Mouse (Mus musculus) liver, embryonic 13.5 days (tissue): ENCODE data around the gene Phex. TPM values are rescaled to one million over a fixed set of nuclear protein-coding genes. Genes with fewer than 3 reads are reported as not detected.

Experiments used
- ATAC-seq: fragments of 200-750 bp; cut with Nextera tagmentation; 2 replicates; pipeline ENCODE4 v1.8.0; 2017; ENCODE audit warnings: low read depth, mild to moderate bottlenecking, moderate number of reproducible peaks, moderate library complexity
- DNase-seq: peaks from one replicate; pipeline ENCODE4 v3.0.0; 2022
- H3K27ac ChIP-seq: fragments of 300-500 bp; sonication (generic); 2 replicates; pipeline ENCODE4 v1.5.1; 2015; ENCODE audit warnings: moderate library complexity, mild to moderate bottlenecking, inconsistent platforms
- H3K27me3 ChIP-seq: fragments of 300-500 bp; sonication (generic); 2 replicates; pipeline ENCODE4 v1.6.1; 2015; ENCODE audit warnings: mild to moderate bottlenecking, inconsistent platforms
- H3K36me3 ChIP-seq: fragments of 300-500 bp; sonication (generic); 2 replicates; pipeline ENCODE4 v1.6.1; 2015; ENCODE audit warnings: mild to moderate bottlenecking, inconsistent platforms
- H3K4me1 ChIP-seq: fragments of 300-500 bp; sonication (generic); replicated peaks from 2 replicates; pipeline ENCODE4 v1.6.1; 2015; ENCODE audit warnings: inconsistent platforms
- H3K4me2 ChIP-seq: fragments of 300-500 bp; sonication (generic); 2 replicates; pipeline ENCODE4 v1.6.1; 2015; ENCODE audit warnings: inconsistent platforms, mild to moderate bottlenecking, moderate library complexity
- H3K4me3 ChIP-seq: fragments of 300-500 bp; sonication (generic); replicated peaks from 2 replicates; pipeline ENCODE4 v1.5.1; 2015; ENCODE audit warnings: mild to moderate bottlenecking, inconsistent platforms
- H3K9ac ChIP-seq: fragments of 300-500 bp; sonication (generic); 2 replicates; pipeline ENCODE4 v1.6.1; 2015; ENCODE audit warnings: mild to moderate bottlenecking, inconsistent platforms
- H3K9me3 ChIP-seq: fragments of 300-500 bp; sonication (generic); replicated peaks from 2 replicates; pipeline ENCODE4 v1.6.1; 2016; ENCODE audit warnings: inconsistent platforms
- WGBS: fragments of 180-500 bp; shearing (Covaris S2); methylation state at CpG from one replicate; pipeline ENCODE4 v1.1.7; 2015; ENCODE audit not compliant: insufficient replicate concordance; 5-methylcytosine and 5-hydroxymethylcytosine counted together
- polyA plus RNA-seq: library from polyadenylated mRNA; unstranded; fragments of >200 nt; fragmentation: Nextera tagmentation; extraction: Ambion mirVana; gene quantifications from 2 replicates; pipeline ENCODE4 v1.2.1, GENCODE M21; 2015

The Phex gene
- 0.03 TPM in 2 replicates for polyA plus RNA-seq

DNA sequence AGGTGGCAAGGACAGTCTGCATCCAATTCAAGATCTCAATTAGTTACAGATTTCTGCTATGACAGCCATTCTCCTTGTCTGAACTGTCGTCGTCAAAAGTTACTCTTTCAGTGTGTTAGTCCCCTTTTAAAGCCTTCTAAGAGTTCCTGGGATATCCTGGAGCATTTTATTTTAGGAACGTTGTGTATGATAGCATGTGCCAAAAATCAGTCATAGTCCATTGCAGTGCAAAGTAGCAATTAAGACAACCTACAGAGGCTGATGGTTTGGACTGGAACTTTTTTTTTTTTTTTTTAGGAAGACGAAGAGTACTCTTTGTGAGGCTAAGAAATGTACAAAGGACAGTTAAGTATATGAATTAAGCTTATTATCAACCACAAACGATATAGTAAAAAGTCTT lies at the start of gene Phex:
Gene Phex, minus strand, starts transcription at position 101 of the 400 bp plus-strand sequence.
- ATAC-seq (no peak), DNase-seq (no peak)
- Histone ChIP-seq H3K9ac (no peak within 1 kb of the TSS), H3K4me3 (no peak within 1 kb of the TSS), H3K4me1 (no peaks in the 10 kb centered on the region), H3K27ac (no peak within 1 kb of the TSS), H3K36me3 (no peaks in the 10 kb centered on the region), H3K27me3 (no peaks in the 10 kb centered on the region), H3K9me3 (no peaks in the 10 kb centered on the region), H3K4me2 (no peak within 1 kb of the TSS)
- 58% methylated on average over 5 of the region's 5 CpGs for WGBS

DNA sequence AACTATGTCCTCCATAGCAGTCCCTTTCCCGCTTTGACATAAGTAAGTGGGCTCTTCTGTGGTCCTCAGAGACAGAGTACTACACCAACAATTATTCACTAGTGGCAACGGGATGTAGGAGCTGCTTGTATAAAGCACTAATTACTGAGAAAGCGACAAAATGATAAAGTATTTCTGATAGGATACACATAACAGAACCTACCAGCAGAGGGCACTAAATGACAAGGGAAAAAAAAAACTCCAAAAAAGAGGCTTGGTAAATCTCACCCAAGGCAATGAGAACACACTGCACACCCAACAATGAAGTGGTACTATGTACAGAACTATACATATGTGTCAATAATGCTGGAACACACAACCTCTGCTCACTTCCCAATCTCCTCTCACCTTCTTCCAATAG lies 47.6 kb upstream of the Phex start:
- Histone ChIP-seq H3K4me1 (no peaks in the 10 kb centered on the region), H3K4me3 (no peak overlapping the region), H3K4me2 (no peak overlapping the region), H3K27me3 (no peaks in the 10 kb centered on the region), H3K36me3 (no peaks in the 10 kb centered on the region), H3K27ac (no peak overlapping the region), H3K9me3 (no peaks in the 10 kb centered on the region), H3K9ac (no peak overlapping the region)
- no peak for ATAC-seq
- WGBS: 59% methylated on average over 3 of the region's 3 CpGs
- no peak for DNase-seq

DNA sequence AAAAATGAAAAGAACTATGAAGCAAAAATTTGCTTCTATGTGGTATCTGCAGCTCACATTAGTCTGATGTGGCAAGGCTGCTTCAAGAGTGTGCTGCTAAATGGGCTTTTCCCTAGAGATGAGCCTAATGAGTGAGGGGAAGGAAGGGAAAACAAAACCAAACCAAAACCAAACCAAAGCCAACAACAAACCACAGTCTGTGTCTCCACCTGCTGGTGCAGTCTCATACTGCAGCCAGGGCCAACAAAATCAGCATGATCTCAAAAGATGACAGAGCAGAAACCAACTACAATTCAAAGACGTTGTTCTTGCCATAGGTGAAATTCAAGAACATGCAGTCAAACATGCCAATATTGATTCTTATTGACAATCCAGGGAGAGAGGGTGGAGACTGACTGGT lies 39.3 kb upstream of the Phex start:
- H3K27me3 ChIP-seq: no peaks in the 10 kb centered on the region
- H3K36me3 ChIP-seq: no peaks in the 10 kb centered on the region
- no peaks in the 10 kb centered on the region for H3K4me1 ChIP-seq
- H3K4me3 ChIP-seq: no peak overlapping the region
- no peak overlapping the region for H3K9ac ChIP-seq
- DNase-seq (peak; percentile 4), ATAC-seq (no peak)
- no peaks in the 10 kb centered on the region for H3K9me3 ChIP-seq
- no peak overlapping the region for H3K4me2 ChIP-seq
- no peak overlapping the region for H3K27ac ChIP-seq
- WGBS: 38% methylated on average over 1 of the region's 1 CpGs

DNA sequence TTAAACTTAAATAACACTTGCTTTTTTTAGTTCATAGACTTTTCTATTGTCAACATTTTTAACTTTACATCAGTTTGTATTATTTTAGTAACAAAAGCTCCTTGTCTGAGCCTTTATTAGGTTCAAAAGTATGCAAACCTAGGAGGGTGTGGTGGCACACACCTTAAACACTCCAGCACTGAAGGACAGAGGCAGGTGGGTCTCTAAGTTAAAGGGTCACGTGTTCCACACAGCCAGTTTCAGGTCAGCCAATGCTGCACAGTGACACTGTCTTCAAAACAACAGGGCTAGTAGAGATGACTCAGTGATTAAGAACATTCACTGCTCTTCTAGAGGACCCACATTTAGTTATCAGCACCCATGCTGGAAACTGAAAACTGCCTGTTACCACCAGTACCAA lies 33.9 kb upstream of the Phex start:
- no peak for DNase-seq

DNA sequence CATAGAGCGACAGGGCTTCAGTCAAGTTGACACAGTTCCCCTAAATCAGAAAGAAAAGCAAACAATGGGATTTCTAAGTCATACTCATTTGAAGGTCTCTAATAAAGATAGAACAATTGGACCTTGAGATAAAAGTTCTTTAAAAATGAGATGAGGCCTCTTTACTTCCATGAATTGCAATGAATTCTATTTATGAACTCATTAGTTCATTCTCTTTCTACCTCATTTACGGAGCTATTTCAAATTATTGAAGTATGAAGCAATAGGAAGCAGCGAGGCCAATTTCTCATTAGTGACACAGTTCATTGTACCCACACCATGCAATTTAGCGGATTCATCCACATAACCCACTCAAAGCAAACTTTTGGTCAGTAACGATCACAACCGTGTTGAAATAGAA lies 32.3 kb upstream of the Phex start:
- Histone ChIP-seq H3K9ac (no peak overlapping the region), H3K27ac (no peak overlapping the region), H3K4me2 (no peak overlapping the region), H3K36me3 (no peaks in the 10 kb centered on the region), H3K4me3 (no peak overlapping the region), H3K9me3 (no peaks in the 10 kb centered on the region), H3K4me1 (no peaks in the 10 kb centered on the region), H3K27me3 (no peaks in the 10 kb centered on the region)
- ATAC-seq (no peak), DNase-seq (no peak)
- 75% methylated on average over 6 of the region's 6 CpGs for WGBS

More for the DNA sequence above, 33.9 kb upstream of the Phex start:
- 52% methylated on average over 1 of the region's 1 CpGs for WGBS
- no peak overlapping the region for H3K9ac ChIP-seq
- H3K9me3 ChIP-seq: no peaks in the 10 kb centered on the region
- no peaks in the 10 kb centered on the region for H3K36me3 ChIP-seq
- H3K4me1 ChIP-seq: no peaks in the 10 kb centered on the region
- ATAC-seq: no peak
- no peak overlapping the region for H3K4me2 ChIP-seq
- H3K27ac ChIP-seq: no peak overlapping the region
- H3K4me3 ChIP-seq: no peak overlapping the region
- no peaks in the 10 kb centered on the region for H3K27me3 ChIP-seq

DNA sequence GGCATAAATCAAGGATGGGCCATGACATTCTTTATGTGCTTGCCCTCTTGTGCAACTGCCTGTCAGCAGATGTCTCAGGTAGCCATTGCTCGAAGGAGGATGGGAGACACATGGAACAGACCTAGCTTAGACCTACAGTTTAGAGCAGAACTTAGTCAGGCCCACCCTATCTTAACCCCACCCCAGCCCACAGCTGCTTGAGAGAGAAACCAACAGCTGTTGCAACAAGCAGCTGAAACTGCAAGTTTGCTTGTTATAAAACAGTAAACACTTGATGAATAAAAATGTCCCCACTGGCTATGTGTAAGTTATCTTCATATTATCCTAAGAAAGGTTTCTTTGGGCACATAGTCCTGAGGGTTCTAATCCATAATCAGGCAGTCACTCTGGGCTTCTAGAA lies 19.7 kb upstream of the Phex start:
- Histone ChIP-seq H3K4me1 (no peaks in the 10 kb centered on the region), H3K36me3 (no peaks in the 10 kb centered on the region), H3K27ac (no peak overlapping the region), H3K27me3 (no peaks in the 10 kb centered on the region), H3K4me3 (no peak overlapping the region), H3K9me3 (no peaks in the 10 kb centered on the region), H3K4me2 (no peak overlapping the region), H3K9ac (no peak overlapping the region)
- WGBS: 57% methylated on average over 1 of the region's 1 CpGs
- DNase-seq (no peak), ATAC-seq (no peak)

DNA sequence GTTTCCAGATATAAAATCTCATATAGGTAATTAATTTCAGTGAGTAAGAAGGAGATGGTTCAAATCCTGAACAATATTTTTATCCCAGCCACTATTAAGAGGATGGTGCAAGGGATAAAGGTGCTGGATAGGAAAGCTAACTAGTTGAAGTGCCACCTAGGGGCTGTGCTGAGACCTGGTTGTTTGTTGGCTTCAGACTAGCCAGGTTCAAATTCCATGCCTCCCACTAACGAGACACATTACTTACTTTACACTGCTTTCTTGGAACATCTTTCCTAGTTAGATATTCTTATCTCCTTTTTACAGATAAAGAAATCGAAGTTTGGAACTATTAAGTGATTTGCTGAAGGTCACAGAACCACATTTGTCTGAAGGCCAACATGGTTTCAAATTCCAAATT lies 4.3 kb upstream of the Phex start:
- whole genome bisulfite sequencing: 40% methylated on average over 2 of the region's 2 CpGs
- Histone ChIP-seq H3K4me2 (no peak overlapping the region), H3K27ac (no peak overlapping the region), H3K9ac (no peak overlapping the region), H3K9me3 (no peaks in the 10 kb centered on the region), H3K4me3 (no peak overlapping the region), H3K36me3 (no peaks in the 10 kb centered on the region), H3K4me1 (no peaks in the 10 kb centered on the region), H3K27me3 (no peaks in the 10 kb centered on the region)
- ATAC-seq (no peak), DNase-seq (no peak)

DNA sequence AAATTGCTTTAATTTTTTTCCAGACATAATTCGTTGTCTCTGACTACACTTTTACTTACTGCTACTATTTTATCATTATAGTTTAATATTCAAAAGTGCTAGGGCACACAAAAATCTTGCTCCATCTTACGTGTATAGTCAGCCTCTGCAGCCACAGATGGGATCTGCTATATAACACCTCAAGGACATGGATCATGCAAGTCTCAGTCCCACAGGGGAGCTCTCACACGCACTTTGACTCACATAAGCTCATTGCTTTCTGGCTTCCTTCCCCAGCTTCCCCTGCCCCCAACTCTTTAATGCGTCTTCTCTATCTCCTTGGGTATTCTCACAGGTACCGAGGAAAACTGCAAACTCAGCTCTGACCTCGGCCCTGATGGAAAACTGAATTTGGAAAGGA lies 10.2 kb downstream of the Phex start:
- ATAC-seq: no peak
- H3K4me2 ChIP-seq: no peak overlapping the region
- H3K9me3 ChIP-seq: no peaks in the 10 kb centered on the region
- DNase-seq: no peak
- no peaks in the 10 kb centered on the region for H3K36me3 ChIP-seq
- H3K9ac ChIP-seq: no peak overlapping the region
- H3K4me1 ChIP-seq: no peaks in the 10 kb centered on the region
- H3K27ac ChIP-seq: no peak overlapping the region
- H3K27me3 ChIP-seq: no peaks in the 10 kb centered on the region
- no peak overlapping the region for H3K4me3 ChIP-seq
- 55% methylated on average over 6 of the region's 6 CpGs for WGBS

DNA sequence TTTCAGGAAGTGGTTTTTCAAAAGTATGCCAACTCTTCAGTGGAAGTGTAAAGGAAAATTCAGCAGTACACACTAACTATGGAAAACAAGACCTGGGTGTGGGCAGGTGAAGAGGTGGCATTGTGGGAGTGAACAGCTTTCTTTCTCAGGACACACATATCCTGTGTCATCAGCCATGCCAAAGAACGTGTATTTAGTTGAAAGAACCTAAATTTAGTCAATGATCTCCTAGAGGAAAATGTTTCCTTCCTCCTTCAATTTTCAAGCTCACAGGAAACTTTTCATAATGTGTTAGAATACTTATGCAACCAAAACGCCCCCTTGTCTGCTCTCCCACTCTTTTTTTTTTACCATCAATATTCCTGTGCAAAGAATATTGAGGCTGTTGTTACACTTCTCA lies 23.9 kb downstream of the Phex start:
- no peaks in the 10 kb centered on the region for H3K27me3 ChIP-seq
- WGBS: 36% methylated on average over 2 of the region's 2 CpGs
- H3K4me3 ChIP-seq: no peak overlapping the region
- H3K9me3 ChIP-seq: no peaks in the 10 kb centered on the region
- H3K9ac ChIP-seq: no peak overlapping the region
- no peak overlapping the region for H3K27ac ChIP-seq
- no peak overlapping the region for H3K4me2 ChIP-seq
- H3K4me1 ChIP-seq: no peaks in the 10 kb centered on the region
- DNase-seq: no peak
- H3K36me3 ChIP-seq: no peaks in the 10 kb centered on the region
- ATAC-seq: no peak

DNA sequence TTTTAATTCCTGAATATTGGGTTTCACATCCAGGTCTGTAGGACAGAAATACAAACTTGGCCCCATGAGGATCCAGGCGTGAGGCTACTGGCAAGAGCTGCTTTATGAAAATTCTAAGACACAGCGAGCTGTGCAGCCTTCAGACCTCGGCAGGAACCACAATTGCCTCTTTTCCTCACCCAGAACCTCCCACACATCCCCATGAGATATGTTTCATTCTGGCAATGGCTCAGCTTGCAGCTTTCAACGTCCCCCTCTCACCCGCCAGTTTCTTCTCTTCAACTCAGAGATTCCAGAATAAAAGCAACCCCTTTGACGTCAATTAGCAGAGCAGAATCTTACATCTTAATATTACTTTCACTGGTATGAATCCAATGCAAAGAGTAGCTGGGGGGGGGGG lies 25.0 kb downstream of the Phex start:
- Histone ChIP-seq H3K4me3 (no peak overlapping the region), H3K9me3 (no peaks in the 10 kb centered on the region), H3K4me2 (no peak overlapping the region), H3K27ac (no peak overlapping the region), H3K4me1 (no peaks in the 10 kb centered on the region), H3K27me3 (no peaks in the 10 kb centered on the region), H3K9ac (no peak overlapping the region), H3K36me3 (no peaks in the 10 kb centered on the region)
- DNase-seq (no peak), ATAC-seq (no peak)
- 62% methylated on average over 6 of the region's 6 CpGs for WGBS

DNA sequence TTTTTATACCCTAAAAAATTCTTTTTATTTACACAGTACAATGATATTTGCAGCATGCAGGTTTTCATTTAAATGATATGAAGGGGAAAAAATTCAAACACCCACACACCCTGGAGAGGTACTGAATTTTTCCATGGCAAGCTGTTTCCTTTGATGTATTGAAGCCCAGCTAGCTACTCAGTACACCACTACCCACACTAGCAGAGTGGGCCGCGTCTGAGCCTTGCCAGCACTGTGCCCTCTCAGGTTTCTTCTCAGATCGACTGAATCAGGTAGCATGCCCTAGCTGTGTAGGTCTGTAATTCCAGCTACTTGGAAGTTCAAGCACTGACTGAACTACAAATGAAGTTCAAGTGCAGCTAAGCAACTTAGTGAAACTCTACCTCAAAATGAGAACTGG lies 26.7 kb downstream of the Phex start:
- ATAC-seq: no peak
- no peak overlapping the region for H3K4me3 ChIP-seq
- H3K9me3 ChIP-seq: no peaks in the 10 kb centered on the region
- no peaks in the 10 kb centered on the region for H3K27me3 ChIP-seq
- H3K36me3 ChIP-seq: no peaks in the 10 kb centered on the region
- H3K27ac ChIP-seq: no peak overlapping the region
- no peak for DNase-seq
- H3K4me1 ChIP-seq: no peaks in the 10 kb centered on the region
- H3K9ac ChIP-seq: no peak overlapping the region
- no peak overlapping the region for H3K4me2 ChIP-seq
- WGBS: 72% methylated on average over 3 of the region's 3 CpGs

DNA sequence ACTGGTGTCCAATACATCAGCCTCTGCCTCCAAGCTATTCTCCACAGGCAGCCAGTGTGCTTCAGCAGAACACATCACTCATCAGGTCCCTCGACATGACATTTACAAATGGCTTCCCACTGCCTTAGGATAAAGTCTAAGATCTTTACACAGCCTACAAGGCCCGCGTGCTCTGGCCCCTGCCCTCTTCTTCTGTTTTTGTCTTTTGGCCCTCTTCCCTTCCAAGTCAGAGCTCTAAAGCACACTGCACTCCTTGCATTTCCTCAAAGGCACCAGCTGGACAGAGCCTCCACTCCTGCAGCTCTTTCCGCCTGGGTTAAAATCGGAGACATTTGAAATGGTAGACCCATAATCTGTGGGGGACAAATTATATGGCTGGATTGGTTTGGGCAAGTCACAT lies 28.1 kb downstream of the Phex start:
- 76% methylated on average over 5 of the region's 5 CpGs for WGBS
- H3K4me3 ChIP-seq: no peak overlapping the region
- no peak overlapping the region for H3K27ac ChIP-seq
- H3K4me2 ChIP-seq: no peak overlapping the region
- H3K27me3 ChIP-seq: no peaks in the 10 kb centered on the region
- ATAC-seq (no peak), DNase-seq (no peak)
- no peaks in the 10 kb centered on the region for H3K9me3 ChIP-seq
- no peaks in the 10 kb centered on the region for H3K36me3 ChIP-seq
- H3K9ac ChIP-seq: no peak overlapping the region
- H3K4me1 ChIP-seq: no peaks in the 10 kb centered on the region

DNA sequence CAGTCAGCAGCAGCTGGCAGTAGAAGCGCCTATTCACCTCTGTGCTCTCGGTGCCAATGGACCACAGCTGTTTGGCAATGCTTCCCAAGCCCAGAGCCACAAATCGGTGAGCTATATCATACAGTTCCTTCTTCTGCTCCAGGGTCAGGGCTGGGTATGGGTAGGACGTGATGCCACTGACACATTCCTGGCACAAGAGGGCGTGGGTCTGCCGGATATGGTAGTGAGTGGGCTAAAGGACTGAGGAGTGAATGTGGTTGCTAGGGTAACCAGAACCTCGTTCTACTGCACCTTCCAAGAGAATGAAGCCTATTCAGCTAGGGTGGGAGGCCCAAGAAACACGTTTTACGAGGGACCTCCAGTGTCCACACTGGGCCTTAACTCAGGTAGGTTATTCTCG lies 36.3 kb downstream of the Phex start:
- DNase-seq (no peak), ATAC-seq (no peak)
- no peaks in the 10 kb centered on the region for H3K36me3 ChIP-seq
- no peaks in the 10 kb centered on the region for H3K27me3 ChIP-seq
- no peaks in the 10 kb centered on the region for H3K9me3 ChIP-seq
- H3K4me1 ChIP-seq: no peaks in the 10 kb centered on the region
- no peak overlapping the region for H3K9ac ChIP-seq
- H3K4me2 ChIP-seq: no peak overlapping the region
- WGBS: 43% methylated on average over 10 of the region's 10 CpGs
- H3K27ac ChIP-seq: no peak overlapping the region
- no peak overlapping the region for H3K4me3 ChIP-seq
